Mouse (Mus musculus) megakaryocyte-erythroid progenitor cell, adult 5-6 weeks (primary cell): Measurements from ENCODE around the gene Eif3k. TPM values are rescaled to one million over a fixed set of nuclear protein-coding genes. Genes with fewer than 3 reads are reported as not detected.
"Not testable (repeated sequence)": the region's sequence is repeated elsewhere in the genome, so short reads cannot be mapped to it uniquely, and the experiment has no call there.

Experiments used
- ATAC-seq: replicated peaks from 2 replicates; pipeline ENCODE4 v1.8.0; 2016; ENCODE audit warnings: mild to moderate bottlenecking, inconsistent platforms; ENCODE audit not compliant: severe bottlenecking, poor library complexity, low FRiP score, low TSS enrichment
- total RNA-seq, 2 experiments: library from RNA; stranded (forward) in 1 of 2; stranded (reverse) in 1 of 2; fragments of 200-1000, 215-1000 nt in 1 of 2; fragments of >200 nt in 1 of 2; fragmentation: Nextera tagmentation in 1 of 2; gene quantifications; 2 replicates each; pipeline ENCODE4 v1.2.3; 2014 to 2017

Eif3k gene
- total RNA-seq, 2 experiments from 2014 or later = 454 to 499 TPM

DNA sequence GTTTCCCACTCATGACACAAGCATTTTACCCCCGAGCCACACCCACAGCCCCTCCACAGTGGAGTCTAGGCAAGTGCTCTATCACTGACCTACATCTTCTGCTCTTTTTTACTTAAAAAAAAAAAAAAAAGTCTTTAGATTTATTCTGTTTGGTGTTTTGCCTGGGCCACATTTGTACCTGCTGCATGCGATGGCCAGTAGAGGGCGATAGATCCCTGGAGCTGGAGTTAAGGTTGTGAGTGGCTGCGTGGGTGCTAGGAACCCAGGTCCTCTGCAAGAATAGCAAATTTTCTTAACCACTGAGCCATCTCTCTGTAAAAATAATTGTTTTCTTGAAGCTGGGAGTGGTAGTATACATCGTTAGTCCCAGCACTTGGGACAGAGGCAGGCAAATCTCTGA is 10.0 kb upstream of the Eif3k start:
- ATAC-seq = no peak

GRCm38 (mm10) chr7:28990766-28991273 is 9.2 kb upstream of the Eif3k start:
- ATAC-seq = no peak

- no peak for ATAC-seq
Observed at GRCm38 (mm10) chr7:28985207-28985606, 3.5 kb upstream of the Eif3k start.

DNA sequence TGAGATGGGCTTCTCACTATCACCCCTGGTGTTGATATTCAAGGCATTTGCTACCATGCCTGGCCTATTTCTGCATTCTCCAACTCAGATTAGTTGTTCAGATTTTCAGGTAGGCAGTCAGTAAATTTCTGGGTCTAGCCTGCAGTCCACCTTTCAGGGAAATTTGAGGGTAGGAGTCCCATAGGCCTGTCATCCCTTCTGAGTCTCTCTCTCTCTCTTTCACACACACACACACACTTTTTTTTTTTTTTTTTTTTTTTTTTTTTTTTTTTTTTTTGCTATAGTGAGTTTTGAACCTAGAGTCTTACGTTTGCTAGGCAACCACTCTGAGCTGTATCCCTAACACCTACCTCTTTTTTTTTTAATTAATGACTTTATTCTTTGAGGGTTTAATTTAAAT is 2.8 kb upstream of the Eif3k start:
- ATAC-seq = no peak

DNA sequence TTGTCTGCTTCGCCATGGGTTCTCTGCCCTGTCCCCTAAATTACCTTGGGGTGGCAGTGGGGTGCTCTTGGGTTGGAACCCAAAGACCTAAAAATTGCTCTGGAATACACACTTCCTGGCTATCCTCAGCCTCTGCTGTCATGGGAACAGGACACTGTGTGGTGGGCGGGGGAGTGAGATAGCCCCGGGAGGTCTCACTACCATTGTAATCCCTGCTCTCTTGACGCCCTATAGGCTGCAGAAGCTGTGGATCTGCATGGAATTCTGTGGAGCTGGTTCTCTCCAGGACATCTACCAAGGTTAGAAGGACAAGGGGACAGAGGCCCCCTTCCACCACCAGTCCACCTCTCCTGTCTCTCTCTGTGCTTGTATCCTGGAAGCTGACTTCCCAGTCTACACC is 2.2 kb upstream of the Eif3k start:
- no peak for ATAC-seq

- ATAC-seq = 0 out of 2 replicates have a peak, but pooled peaks have one; percentile 8
Observed at GRCm38 (mm10) chr7:28983141-28983564, 1.5 kb upstream of the Eif3k start.

GRCm38 (mm10) chr7:28982274-28983013 is 780 bp upstream of the Eif3k start:
- ATAC-seq = peak; percentile 49

DNA sequence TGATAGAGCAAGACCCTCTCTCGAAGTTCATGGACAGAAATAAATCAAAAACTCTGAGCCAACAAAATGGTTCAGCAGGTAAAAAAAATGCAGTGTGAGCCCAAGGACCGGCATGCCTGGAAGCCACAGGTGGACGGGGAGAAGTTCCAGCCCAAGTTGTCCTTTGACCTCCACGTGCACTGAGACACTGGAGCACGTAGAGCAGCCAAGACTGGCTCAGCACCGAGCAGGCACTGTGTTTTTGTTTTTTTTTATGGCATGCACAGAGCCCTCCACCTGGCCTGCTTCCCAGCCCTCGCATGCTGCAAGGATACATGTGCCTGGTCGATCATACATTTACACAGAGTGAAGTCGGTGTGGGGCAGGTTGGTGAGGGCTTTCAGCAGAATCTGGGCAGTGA is 4.1 kb downstream of the Eif3k start:
- no peak for ATAC-seq

- no peak for ATAC-seq
Observed at GRCm38 (mm10) chr7:28973025-28973424, 8.6 kb downstream of the Eif3k start.

- peak; percentile 67 for ATAC-seq
Observed at GRCm38 (mm10) chr7:28972542-28972985, 9.1 kb downstream of the Eif3k start.

DNA sequence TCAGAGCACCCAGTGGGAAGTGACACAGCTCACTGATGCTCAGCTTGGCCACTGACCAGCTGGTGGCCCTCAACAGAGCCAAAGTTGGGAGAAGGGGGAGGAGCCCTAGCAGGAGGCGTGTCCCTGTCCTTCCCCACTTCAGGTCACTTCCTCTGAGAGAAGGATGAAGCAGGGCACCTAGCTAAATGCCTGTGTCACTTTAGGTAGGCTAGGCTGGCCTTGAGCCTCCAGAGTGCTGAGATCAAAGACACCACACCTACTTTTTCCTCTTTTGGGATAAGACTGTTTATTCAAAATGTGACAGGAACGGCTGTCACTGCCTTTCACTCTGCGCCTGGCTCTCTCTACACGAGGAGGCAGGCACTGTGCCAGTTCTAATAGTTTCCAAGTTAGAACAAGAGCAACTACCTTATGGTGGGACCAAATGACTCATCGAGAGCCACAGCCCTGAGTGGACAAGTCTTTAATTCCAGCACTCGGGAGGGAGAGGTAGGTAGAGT is 9.8 kb downstream of the Eif3k start:
- no peak for ATAC-seq

DNA sequence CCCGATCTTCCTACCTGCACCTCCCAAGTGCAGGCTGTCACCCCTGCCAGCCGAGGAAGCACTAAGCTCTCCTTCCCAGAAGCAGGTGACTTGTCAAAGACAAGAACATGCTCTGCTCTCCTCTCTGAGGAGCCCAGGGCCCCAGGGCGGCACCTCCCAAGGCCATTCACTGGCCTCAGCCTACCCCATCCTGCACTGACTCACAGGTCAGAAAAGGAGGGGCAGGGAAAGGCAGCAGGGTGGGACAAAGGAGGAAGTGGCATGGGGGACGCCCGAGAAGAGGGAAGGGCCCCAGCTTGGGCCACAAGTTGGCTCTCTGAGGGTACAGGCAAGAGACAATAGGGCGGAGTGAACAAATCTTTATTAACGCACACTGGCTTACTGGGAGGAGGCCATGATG is 10.6 kb downstream of the Eif3k start:
- no peak for ATAC-seq

DNA sequence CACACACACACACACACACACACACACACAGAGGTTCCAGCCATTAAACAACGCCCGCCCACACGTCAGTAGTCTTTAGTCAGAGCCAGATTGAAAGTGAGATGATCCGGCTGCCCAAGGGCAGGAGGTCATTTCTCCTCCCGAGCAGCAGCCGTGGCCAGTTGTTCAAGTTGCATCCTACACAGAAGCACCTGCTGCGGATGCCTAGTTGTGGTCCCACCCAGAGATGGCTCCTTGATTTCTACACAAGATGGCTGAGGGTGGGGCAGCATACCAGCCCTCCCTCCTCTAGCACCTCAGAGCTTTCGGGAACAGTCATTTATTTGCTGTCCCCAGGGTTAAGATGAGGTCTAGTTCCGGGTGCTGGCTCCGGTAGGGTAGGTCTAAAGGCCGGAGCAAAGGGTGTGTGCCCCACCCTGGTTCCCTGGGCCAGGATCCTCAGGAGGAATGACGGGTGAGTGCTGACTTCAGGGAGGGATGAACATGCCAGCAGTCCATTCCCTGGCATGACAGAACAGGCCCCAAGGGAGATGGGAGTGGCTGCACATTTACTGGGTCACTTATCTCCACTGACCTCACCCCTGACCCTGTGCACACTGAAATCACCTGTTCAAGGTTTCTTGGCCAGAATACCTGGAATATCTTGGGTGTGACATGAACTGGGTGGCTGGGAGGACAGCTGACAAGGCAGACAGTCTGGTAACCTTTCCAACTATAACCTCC is 11.8 kb downstream of the Eif3k start:
- no peak for ATAC-seq

GRCm38 (mm10) chr7:28969271-28969670 is 12.4 kb downstream of the Eif3k start:
- no peak for ATAC-seq

DNA sequence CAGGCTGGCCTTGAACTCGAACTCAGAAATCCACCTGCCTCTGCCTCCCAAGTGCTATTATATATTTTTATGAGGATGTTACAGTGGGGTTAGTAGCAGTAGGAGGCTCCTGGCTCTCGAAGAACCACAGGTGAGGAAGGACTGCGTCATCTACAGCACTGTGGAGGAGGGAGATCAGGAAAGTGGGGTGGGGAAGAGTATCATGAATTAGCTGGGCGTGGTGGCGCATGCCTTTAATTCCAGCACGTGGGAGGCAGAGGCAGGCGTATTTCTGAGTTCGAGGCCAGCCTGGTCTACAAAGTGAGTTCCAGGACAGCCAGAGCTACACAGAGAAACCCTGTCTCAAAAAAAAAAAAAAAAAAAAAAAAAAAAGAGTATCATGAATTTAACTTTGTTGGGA is 13.5 kb downstream of the Eif3k start:
- not testable (repeated sequence) for ATAC-seq

DNA sequence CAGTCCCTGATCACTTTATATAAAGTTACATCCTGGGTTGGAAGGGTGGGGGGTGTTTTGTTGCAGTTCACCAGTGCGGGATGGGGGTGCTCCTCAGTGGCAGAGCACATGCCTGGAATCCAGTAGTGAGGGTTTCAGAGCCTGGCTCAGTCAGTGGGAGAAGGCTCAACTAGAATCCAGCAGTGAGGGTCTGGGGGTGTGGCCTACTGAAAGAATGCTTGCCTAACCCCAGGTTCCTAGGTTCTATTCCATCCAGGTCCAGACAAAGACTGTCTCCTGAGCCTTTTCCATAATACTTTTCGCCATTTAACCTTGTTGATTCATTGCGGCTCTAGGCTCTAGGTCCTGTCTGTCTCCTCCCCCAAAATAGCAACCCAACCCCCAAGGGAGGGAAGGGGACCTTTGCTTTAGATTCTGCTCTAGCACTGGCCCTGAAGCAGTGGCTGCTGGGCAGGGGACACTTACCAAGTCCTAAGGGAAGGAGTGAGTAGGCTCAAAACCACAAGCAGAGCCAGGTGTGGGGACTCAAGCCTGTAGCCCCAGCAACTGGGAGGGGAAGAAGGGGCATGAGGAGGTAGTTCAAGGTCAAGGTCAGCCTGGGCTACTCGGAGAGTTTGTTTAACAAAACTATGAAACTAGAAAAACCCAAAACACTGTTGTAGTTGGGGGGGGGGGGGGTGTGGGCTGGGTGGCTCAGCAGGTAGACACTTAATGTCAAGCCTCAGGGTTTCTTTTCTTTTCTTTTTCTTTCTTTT is 14.7 kb downstream of the Eif3k start:
- no peak for ATAC-seq

GRCm38 (mm10) chr7:28966181-28966580 is 15.5 kb downstream of the Eif3k start:
- ATAC-seq = no peak

DNA sequence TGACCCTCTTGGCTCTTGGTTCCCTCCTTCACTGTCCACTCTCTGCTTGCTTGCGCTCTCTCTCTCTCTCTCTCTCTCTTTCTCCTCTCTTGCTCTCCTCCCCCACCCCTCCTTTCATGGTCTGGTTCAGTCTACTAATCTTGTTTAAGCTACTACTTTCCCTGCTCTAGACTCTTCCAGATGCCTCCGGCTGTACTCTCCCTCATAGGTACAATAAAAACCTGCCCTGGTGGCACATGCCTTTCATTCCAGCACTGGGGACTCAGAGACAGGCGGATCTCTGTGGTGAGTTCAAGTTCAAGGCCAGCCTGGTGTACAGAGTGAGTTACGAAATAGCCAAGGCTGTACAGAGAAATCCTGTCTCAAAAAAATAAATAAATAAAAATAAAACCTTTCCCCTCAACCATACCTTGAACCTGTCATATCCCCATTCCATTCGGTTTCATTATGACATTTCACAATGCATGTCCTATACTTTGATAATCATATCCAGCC is 16.3 kb downstream of the Eif3k start:
- ATAC-seq = no peak

- no peak for ATAC-seq
Observed at GRCm38 (mm10) chr7:28963399-28963923, 18.2 kb downstream of the Eif3k start.
